Mouse (Mus musculus): Measurements from ENCODE around the gene Tgfb2.
A peak's percentile ranks its signal among the peaks of the same experiment; 100 is the strongest.

Gene Tgfb2

DNA sequence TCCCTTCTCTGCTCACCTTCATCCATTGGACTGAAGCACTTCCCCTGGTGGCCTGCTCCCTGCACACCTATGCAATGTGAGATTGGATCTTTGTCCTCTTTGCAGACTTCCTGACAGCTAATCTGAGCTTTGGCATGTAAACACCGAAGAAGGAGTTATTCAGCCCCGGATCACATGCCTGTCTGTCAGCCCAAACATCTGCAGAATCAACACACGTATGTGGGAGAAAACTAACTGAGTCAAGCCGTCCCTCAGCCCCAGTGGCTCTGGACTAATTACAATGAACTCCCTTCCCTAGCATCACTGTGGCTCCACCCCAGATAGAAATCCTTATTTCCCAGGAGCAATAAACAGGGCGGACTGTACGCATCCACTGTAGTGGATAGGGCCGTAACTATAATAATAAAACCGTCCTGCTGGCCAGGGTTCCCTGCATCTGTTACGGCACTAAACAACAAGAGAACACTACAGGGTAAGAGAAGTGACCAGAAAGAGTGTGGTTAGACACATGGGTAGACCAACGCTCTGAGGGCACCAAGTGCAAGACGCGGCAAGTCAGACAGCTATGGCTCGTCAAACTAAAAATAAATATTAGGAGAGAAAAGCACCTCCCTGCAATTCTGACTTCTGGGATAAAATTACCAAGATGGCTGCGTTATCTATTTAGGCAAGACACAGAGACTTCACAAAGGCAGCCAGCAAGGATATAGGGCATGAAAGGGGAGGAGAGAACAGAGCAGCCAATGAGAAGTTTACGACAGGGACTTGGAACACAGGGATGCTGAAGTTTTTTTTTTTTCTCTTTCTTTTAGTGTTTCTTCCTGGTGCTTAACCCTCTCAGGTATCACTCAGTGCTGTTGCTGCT, 3.2 kb downstream of the Tgfb2 start:
- DNase-seq (ENCODE audit: low spot score) = peak; percentile 26

DNA sequence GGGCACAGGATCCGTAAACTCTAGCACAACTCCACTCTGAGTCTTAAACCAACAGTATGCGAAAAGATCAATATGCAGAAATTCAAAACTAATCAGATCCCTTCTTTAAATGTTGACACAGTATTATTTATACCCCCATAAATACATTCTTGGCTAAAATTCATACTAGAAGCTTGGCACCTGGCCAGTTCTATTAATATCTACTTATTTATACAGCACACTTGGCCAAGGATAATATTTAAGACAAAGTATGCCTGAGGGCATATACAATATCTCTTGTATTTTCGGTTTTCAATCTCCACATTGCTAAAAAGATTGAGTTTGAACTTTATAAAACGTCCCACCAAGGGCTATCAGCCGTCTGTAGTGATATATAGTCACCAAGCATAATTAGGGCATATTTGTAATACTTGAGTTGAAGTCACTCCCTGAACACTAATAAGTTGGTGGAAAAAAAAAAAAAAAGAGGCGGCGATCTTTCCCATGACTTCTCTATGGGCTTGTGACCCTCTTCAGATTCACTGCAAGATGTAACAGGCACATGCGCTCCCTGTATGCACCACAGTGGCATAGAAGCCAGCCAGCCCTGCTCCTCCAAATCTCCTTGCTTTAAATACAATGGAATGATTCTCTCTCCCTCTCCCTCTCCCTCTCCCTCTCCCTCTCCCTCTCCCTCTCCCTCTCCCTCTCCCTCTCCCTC, 4.4 kb downstream of the Tgfb2 start:
- DNase-seq (ENCODE audit: low spot score) = no peak

DNA sequence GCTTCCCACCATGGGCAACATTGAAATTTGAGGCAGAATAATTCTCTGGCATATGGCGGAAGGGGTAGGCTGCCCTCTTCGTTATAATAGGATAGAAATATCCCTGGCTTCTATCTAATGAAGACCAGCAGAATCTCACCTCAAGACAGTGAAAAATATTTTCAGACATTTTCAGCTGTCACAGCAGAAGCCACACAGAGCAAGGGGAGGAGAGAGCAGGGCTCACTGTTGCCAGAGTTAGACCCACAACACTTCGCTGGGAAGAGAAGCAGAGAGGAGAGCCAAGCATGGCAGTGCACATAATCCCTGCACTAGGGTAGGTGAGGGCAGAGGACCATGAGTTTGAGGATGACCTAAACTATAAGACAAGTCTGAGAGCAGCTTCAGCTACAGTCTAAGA, 5.3 kb downstream of the Tgfb2 start:
- DNase-seq (ENCODE audit: low spot score) = no peak

DNA sequence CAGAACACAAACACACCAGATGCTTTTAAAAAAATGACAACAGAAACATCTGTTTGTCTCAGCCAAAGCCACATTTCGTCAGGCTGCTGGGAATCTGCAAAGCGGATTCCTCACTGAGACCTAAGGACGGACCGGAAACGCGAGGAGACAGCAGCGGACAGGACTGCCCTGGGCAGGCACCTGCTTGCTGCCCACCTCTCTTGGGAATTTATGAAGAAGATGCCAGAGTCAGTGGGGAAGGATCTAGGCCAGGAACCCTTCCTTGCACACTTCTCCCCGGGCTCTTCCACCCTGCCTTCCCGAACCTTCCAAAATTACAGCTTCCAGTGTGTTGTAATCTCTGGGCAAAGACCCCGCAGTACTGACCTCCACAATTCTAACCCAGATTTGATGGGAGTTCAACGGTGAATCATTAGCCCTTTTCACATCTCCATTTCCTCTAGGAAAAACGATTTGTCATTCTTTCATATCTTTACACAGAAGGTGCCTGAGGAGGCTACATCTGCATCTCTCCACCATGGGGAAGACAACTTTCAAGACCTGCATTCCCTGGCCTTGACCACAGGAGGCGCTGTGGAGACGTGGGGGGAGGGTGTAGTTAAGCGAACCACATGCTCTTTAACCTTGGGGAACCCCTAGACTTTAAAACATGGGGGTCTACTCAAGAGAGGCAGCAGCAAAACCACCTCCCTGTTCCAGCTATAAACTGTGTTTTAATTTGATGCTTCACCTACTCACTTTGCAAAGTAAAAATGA, 7.0 kb downstream of the Tgfb2 start:
- DNase-seq (ENCODE audit: low spot score) = no peak

DNA sequence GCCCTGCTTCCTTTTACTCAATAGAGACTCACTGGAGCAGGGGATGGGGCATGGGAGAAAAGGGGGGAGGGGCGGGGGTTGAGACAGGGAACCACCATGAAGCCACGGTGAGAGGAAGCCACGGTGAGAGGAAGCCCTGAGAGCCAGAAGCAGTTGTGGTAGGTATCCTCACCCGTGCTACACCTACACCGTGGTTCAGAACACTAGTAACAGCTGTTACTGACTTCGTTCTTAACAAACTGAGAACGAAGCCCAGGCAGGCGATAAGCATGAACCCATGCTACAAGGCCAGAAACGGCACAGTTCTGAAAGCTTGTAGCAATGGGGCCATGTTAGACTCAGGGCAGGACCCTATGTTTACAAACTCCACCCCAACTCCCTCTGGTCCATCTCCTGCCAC, 9.6 kb downstream of the Tgfb2 start:
- no peak for DNase-seq (ENCODE audit: low spot score)

DNA sequence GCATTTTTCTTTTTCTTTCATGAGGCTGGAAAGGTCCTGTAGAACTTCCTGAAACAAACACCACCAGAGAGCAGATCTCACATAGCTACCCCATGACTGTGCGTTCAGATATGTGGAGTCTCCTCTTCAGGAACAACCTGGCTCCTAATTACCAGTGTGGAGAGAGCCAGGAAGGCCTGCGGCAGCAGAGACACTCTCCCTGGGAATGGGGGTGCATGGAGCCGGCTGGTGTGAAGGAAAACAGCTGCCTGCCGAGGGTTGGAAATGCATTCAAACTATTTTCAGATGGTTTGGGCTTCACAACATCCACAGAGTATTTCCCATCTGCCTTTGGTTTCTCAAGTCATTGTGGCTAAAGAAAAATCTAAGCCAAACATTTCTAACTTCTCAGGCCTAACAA, 10.4 kb downstream of the Tgfb2 start:
- DNase-seq (ENCODE audit: low spot score) = peak; percentile 52

DNA sequence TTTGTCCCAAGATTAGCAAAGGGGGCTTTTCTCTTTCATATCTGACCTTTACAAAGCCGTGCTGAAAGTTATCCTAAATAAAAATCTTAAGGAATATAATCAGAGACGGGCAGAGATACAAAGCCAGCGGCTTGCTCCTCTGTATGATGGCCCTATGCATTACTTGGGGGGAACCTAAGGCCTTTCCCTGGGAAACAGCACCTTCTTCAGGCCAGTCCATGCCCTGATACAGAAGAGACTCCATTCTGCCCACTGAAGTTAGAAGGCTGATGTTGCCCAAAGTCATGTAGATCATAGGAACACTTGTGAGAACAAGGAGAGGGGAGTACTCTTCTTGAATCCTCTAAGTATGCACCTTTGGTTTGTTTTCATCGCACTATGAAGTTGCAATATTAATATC, 13.4 kb downstream of the Tgfb2 start:
- DNase-seq (ENCODE audit: low spot score) = no peak

DNA sequence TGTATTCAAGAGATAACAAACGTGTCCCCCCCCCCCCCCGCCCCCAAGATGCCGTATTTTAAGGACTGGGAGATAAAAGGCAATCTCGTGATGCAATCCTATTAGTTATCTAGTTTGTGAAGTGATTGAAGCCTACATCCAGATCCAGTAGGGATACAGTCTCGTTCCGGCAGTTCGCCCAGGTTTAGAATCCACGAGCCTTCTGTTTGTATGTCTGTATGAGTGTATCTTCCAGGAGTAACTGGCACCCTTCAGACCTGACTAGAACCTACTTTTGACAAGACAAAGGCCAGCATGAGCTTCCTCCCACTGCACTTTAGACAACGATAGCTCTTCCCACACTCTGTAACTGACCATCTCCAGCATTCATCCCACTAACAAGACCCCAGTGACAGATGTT, 14.1 kb downstream of the Tgfb2 start:
- no peak for DNase-seq (ENCODE audit: low spot score)

DNA sequence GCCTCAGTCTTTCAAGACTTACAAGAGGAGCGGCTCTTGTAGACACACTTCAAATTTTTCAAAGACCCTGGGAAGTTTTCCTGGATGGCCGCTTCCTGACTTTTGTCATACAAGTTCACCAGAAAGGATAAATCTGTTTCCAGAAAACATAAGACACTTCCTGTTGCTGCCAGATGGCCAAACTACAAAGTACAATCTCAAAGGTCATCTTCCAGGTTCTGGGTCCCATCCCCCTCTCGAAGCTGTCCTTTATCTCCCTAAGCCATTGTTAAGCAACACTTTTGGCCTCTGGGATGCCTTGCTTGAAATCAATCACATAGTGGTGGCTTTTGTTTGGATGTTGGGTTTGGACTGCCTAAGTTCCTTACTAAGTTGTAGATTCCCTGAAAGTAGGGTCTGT, 21.7 kb downstream of the Tgfb2 start:
- no peak for DNase-seq (ENCODE audit: low spot score)

DNA sequence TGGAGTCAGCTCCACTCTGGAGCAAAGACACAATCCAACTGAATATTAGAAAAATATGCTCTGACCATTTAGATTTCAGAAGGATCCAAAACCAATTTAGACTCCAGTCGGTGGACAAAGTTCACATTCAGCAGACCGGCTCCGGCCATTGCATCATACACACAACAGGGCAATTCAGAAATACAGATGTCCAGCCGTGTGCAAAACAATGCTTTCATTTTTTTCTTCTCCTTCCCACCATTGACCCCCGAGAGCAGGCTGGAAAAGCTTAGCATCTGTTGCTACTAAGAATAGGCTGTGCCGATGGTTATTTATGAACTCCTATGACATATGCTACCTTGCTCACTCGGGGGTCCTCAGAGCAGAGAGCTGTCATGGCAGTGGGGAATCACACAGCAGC, 23.2 kb downstream of the Tgfb2 start:
- no peak for DNase-seq (ENCODE audit: low spot score)

DNA sequence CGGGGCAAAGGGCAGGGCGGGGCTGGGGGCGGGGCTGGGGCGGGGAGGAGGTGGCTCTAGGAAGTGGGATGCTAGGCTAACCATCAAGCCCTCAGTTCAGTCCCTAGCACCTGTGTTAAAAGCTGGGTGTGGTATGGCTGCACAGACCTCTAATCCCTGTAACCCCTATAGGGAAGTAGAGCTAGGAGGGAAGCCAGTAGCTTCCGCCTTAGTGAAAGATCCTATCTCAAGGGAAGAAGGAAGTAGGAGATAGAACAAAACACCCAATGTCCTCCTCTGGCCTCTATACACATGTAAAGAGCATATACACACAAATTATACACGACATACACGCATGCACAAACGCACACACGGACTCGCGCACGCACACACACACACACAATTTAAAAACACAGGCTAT, 28.2 kb downstream of the Tgfb2 start:
- DNase-seq (ENCODE audit: low spot score) = no peak

DNA sequence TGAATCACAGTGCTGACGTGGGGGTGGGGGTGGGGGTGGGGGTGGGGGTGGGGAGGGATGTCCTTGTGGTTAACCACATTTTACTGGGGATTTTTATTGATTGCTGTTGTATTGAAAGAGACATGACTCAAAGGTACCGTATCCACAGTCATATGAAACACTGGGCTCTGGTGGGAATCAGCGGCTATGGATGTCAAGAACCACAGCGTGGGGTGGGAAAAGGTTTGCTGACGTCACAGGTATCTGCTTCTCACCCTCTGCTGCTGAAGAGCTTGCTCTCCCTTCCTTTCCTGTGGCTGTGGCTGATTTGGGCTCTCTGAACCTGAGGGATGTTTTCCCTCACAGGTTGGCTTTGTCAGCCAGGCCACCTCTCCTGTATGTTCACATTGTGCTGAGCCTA, 29.6 kb downstream of the Tgfb2 start:
- DNase-seq (ENCODE audit: low spot score) = no peak

DNA sequence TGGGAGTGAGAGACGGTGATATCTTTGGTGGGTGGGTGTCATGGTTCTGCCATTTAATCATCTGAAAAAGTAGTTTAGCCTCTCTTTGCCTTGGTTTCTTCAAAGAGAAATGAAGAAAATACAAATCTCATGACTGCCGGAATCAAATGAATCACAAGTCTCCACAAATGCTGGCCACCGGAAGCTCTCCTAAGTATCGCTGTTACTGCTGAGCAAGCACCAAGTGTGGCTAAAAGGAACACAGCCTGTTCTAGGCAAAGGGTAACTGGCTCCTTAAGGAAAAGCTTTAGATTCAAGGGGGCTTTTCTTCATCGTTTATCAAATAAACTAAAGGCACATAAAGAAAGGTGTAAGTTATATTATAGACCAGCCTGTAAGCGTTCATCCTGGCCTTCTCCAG, 30.5 kb downstream of the Tgfb2 start:
- DNase-seq (ENCODE audit: low spot score) = no peak

DNA sequence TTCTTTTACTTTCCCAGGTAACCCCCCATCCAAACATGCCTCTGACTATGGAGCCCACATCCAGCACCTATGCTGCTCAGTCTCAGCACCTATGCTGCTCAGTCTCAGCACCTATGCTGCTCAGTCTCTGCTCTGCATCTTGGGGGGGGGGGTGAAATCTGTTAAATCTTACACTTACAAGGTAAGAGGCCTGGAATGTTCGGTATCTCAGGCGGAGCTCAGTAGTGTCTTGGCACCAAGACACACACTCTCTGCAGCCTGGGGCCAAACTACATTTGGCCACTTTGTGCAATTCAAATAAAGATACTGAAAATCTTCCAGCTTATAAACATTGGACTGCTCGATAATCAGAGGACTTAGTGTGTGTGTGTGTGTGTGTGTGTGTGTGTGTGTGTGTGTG, 31.2 kb downstream of the Tgfb2 start:
- no peak for DNase-seq (ENCODE audit: low spot score)

DNA sequence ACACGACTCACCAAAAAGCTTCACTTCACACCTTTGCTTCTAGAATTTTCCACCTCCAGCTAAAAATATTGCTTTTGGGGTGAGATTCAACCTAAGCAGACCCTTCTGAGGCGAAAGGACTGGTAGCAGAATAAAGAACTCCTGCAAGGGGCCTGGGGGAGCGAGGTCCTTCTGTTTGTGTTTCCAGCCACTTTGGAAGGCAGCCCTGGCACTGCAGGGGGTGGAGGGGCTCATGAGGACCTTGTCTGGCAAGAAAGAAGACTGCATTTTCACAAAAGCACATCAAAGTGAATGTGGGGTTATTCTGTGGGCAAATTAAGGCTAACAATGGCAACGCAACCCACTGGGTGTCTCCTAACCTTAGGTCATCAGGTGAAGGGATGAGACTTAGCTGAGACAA, 32.6 kb downstream of the Tgfb2 start:
- DNase-seq (ENCODE audit: low spot score) = no peak

DNA sequence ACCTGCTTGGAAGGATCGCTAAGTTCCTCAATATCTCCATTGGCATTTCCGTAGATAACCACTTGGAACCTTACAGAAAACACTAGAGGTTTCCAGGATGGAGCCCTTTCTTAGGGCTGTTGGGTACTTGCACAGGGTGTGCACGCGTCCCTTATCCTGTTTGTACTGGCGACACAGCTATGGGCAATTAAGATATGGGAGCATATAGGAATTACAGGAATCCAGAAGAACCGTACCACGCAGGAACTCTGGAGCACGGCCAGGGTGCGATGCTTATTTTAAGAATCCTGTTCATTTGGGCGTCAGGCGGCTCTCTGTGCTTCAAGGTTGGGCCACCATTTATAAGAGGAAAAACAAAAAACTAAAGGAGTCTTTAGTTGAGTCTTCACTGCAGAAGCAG, 42.4 kb downstream of the Tgfb2 start:
- no peak for DNase-seq (ENCODE audit: low spot score)

DNA sequence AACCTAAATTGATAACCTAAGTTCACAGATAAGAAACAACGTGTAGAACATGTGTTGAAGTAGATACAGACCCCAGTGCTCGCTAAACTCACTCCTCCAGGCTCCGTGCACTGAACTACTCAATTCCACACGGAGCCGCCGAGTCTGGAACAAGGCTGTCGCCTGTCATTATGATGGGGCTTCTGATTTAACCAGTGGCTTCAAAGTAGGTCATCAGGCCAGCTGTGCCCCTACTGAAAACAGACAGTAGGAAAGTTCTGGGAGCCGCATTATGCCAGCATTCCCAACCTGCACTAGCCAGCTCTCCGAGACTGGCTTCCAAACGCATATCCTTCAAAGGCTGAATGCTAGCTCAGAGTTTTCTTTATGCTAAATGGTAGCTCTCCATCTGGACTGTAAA, 42.8 kb downstream of the Tgfb2 start:
- no peak for DNase-seq (ENCODE audit: low spot score)

DNA sequence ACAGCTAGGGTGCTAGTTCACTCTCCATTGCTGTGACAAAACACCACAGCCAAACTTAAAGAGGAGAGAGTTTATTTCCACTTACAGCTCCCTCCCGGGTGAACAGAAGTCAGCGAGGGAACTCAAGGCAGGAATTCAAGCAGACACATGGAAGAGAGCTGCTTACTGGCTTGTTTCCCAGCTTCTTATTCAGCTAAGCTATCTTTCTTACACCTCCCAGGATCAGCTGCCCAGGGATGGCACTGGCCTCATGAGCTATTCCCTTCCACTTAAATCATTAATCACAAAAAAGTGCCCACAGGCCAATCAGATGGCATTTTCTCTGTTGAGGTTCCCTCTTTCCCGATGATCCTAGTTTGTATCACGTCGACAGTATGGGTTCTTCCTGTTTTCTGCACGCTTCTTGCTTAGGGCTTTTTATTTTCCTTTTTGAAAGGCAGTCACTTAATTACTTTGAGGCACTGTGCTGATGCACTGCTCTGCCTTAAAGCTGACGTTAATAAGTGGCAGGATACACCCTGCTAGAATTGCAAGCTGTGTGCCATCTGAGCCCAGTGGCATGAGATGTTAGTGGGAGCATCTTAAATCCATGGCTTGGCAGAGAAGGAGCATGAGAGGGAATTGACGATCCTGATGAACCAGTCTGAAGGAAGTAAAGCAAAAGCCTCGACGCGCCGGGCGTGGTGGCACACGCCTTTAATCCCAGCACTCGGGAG, 44.4 kb downstream of the Tgfb2 start:
- no peak for DNase-seq (ENCODE audit: low spot score)

DNA sequence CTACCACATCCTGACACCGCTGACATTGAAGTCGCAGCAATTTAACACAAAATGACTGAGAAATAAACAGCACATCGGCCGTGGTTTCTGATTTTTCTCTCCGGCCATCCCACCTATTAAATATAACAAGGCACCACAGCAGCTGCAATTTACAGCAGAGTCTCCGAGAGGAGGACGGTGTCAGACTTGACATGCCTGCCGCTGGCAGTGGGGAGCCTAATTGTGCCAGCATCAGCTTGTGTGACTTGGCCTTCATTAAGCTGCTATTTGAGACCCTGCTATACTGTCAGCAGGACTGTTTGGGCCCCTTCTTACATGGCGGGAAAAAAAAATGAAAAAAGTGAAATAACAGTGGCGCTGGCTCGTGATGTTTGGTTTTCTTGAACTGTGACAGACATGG, 47.0 kb downstream of the Tgfb2 start:
- no peak for DNase-seq (ENCODE audit: low spot score)

DNA sequence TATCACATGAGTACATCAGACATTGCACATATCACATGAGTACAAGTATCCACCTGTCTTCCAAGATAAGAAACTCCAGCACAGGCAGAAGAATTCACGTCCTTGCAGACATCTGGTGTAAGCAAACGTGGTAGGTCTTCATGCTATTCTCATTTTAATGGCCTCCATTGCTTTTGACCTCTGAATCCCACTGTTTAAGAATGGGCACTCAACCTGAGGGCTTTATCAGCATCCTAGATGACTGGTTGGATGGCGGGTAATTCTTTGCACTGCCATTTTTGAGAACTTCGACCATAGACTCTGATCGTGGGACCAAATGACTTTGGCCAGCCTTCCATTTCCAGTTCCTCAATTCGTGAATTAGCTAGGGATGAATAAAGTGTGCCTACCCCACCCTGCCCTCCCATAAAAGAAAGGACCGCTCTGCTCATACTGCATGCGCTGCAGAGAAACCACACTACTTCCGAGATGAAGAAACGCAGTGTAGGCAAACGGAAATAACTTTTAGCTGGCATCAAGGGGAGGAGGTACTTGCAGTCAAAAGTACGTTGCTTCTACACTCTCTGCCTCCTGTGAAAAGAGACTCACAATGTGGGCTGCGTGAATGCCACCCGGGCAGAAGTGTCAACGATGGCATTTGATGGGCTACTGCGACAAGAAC, 48.1 kb downstream of the Tgfb2 start:
- DNase-seq (ENCODE audit: low spot score) = no peak

DNA sequence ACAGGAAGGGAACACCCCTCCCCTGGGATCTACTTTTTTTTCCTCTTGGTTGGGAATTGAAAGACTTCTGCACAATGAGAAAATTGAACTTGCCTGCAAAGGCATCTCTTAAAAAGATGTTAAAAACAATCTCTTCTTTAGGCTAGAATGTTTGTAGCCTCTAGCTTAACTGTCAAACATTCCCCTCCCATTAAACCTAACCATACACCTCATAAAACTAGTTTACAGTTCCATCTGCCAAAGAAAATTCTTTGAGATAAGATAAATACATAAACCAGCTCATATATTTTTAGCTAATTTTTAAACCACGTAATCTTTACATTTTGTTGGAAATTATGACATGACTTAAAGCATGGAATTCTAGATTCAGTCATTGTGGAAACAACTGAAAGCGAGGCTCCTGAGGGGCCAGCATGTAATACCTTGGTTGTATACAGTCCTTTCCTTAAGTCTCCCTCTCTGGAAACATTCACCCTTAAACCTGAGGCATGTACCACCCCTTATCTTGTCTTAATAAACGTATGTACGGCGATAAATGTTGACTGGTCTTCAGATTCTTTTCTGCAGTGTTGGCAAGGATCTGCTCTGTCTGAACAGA, 49.0 kb downstream of the Tgfb2 start:
- DNase-seq (ENCODE audit: low spot score) = no peak

Data from urinary bladder, postnatal 14 days (tissue).